Comparison of ENCODE assay signal across 32 mouse cellular contexts in the genomic region with DNA sequence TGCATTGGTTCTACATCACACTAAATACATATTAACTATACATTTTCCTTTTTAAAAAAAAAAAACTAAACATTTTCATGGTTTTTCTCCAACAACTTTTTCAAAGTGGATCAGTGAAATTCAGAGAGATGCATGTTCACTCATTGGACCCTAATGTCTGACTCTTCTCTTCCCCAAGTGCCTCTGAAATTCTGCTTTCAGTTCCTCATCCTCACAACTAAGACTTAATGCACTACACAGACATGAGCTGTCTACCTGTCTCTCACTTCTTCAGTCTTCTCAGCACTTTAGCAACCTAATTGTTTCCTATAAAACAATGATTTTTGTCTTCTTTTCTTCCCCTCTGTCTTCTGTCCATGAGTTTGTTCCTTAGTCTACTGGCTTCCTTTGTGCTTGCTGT. TPM values are rescaled to one million over a fixed set of nuclear protein-coding genes. Genes with fewer than 3 reads are reported as not detected.
DNase-seq lines count a peak whose midpoint lies in the region; ATAC-seq and TF ChIP-seq lines count a peak whose summit lies in the region.
"Had no signal": no experiment of that assay in that cellular context is flagged by ENCODE, and none has a peak within 500 bp of the region (broad histone marks: within the 10 kb centered on the region; RNA-seq: fewer than 3 reads in every experiment).

No protein-coding gene starts in this region.

- TF ChIP-seq POLR2A in heart, adult 2 months (IDR thresholded peaks at IDR 0.05; ENCODE audit: insufficient read depth, low read depth, low read length): no peak

- H3K9me3 ChIP-seq in megakaryocyte, embryonic 14.5 days: no peaks in the 10 kb centered on the region
- H3K9me3 ChIP-seq: embryonic facial prominence, embryonic 12.5 days; embryonic facial prominence, embryonic 15.5 days; forebrain, embryonic 12.5 days; heart, embryonic 10.5 days; heart, embryonic 13.5 days had no signal

- H3K36me3 ChIP-seq in heart, adult 2 months (ENCODE audit: control insufficient read depth, insufficient read depth, low read length): peaks cover 3% of the 10 kb centered on the region; the same call in 1 of the 2 replicates
- peaks cover 48% of the 10 kb centered on the region for H3K36me3 ChIP-seq in megakaryocyte, embryonic 14.5 days (replicated peaks; ENCODE audit: low read length)
- no peaks in the 10 kb centered on the region for H3K36me3 ChIP-seq in splenic B cell, adult 2 months (ENCODE audit: control insufficient read depth, insufficient read depth, low read length, poor library complexity, severe bottlenecking)
- H3K36me3 ChIP-seq: embryonic facial prominence, embryonic 12.5 days; embryonic facial prominence, embryonic 15.5 days; forebrain, embryonic 12.5 days; heart, embryonic 10.5 days; heart, embryonic 13.5 days had no signal

- peaks cover 3% of the 10 kb centered on the region for H3K4me1 ChIP-seq in heart, adult 2 months (ENCODE audit: control insufficient read depth, insufficient read depth, low read length)
- H3K4me1 ChIP-seq in megakaryocyte, embryonic 14.5 days: peaks cover 96% of the 10 kb centered on the region
- H3K4me1 ChIP-seq: embryonic facial prominence, embryonic 12.5 days; forebrain, embryonic 12.5 days had no signal

- DNase-seq in heart, adult 11 months: peak; percentile 35
- no peak for DNase-seq in heart, adult 2 months
- DNase-seq in splenic B cell, adult 2 months (ENCODE audit: low read depth, low spot score): peak; percentile 75
- no peak for DNase-seq in left cerebral cortex, adult 11 months (ENCODE audit: low spot score)
- no peak for DNase-seq in left cerebral cortex, adult 18-20 months (ENCODE audit: low spot score in 2 of 2)
- DNase-seq: adrenal gland, adult 8-10 months; adrenal gland, postnatal 25 days; cerebellum, adult 11-12 months; cerebellum, adult 8-10 months; cerebellum, postnatal 10 days; cerebellum, postnatal 36 days; gastrocnemius, postnatal 10 days; gastrocnemius, postnatal 36 days; heart, adult 18-20 months; heart, postnatal 14 days; heart, postnatal 4 days had no signal

- TF ChIP-seq EP300 in heart, adult 2 months (IDR thresholded peaks at IDR 0.05; ENCODE audit: insufficient read depth, low read depth, low read length): no peak

- intact Hi-C loops in heart, adult 2 months (cut with DNase I): no loop called here

- 0 out of 2 replicates have a peak, but pooled peaks have one; percentile 17 for ATAC-seq in common myeloid progenitor, adult 5-6 weeks (replicated peaks; ENCODE audit: low read depth, poor library complexity, severe bottlenecking)
- ATAC-seq in erythroid progenitor cell, adult 5-6 weeks (replicated peaks; ENCODE audit: low FRiP score, poor library complexity, severe bottlenecking): no peak
- ATAC-seq: activated CD4-positive, CD25-positive, alpha-beta regulatory T cell, adult 4 months; forebrain, embryonic 16.5 days; hindbrain, postnatal 0 days; inflammation-experienced regulatory T-cells, adult 6 months had no signal

- H3K27ac ChIP-seq in heart, adult 2 months: no peak overlapping the region
- H3K27ac ChIP-seq: embryonic facial prominence, embryonic 12.5 days; embryonic facial prominence, embryonic 15.5 days; forebrain, embryonic 12.5 days; heart, embryonic 10.5 days; heart, embryonic 13.5 days; hindbrain, embryonic 14.5 days; hindbrain, postnatal 0 days had no signal

- TF ChIP-seq CTCF in heart, adult 2 months (IDR thresholded peaks at IDR 0.05): no peak

- no peak overlapping the region for H3K9ac ChIP-seq in heart, adult 2 months (ENCODE audit: low read depth, low read length)
- H3K9ac ChIP-seq: embryonic facial prominence, embryonic 12.5 days; embryonic facial prominence, embryonic 15.5 days; forebrain, embryonic 12.5 days; heart, embryonic 13.5 days; hindbrain, embryonic 14.5 days had no signal

- no peaks in the 10 kb centered on the region for H3K79me2 ChIP-seq in heart, adult 2 months (replicated peaks; ENCODE audit: control insufficient read depth, insufficient read depth, low read length)

- no peak overlapping the region for H3K4me3 ChIP-seq in heart, adult 2 months
- H3K4me3 ChIP-seq in megakaryocyte, embryonic 14.5 days (replicated peaks): peak overlapping the region; percentile 88
- H3K4me3 ChIP-seq: embryonic facial prominence, embryonic 12.5 days; embryonic facial prominence, embryonic 15.5 days; forebrain, embryonic 12.5 days; heart, embryonic 10.5 days; heart, embryonic 13.5 days had no signal

- H3K27me3 ChIP-seq in heart, adult 2 months (ENCODE audit: control insufficient read depth, insufficient read depth, low read length): no peaks in the 10 kb centered on the region
- no peaks in the 10 kb centered on the region for H3K27me3 ChIP-seq in megakaryocyte, embryonic 14.5 days (replicated peaks)
- H3K27me3 ChIP-seq in splenic B cell, adult 2 months (ENCODE audit: control insufficient read depth, insufficient read depth, low read length, poor library complexity, severe bottlenecking): no peaks in the 10 kb centered on the region
- H3K27me3 ChIP-seq: embryonic facial prominence, embryonic 12.5 days; embryonic facial prominence, embryonic 15.5 days; forebrain, embryonic 12.5 days; heart, embryonic 13.5 days had no signal

RNA-seq across cellular contexts. Expression of a gene that starts 14.7 kb away (rescaled TPM):
- total RNA-seq in heart, adult 2 months (2021): under 1 TPM; 0.39 to 0.97 TPM
- polyA plus RNA-seq in heart, adult 2 months (2012; rRNA removed): 0.92 and 1.6 TPM in 2 replicates
- total RNA-seq in common myeloid progenitor, adult 5-6 weeks (2017): 0.58 and 0.91 TPM in 2 replicates
- not detected in 2 replicates for polyA plus RNA-seq in megakaryocyte, embryonic 14.5 days (2012; ENCODE audit: insufficient read depth, low replicate concordance)
- total RNA-seq in left cerebral cortex, adult 18-20 months (2021): 1 to 10 TPM; 7.6 to 8.2 TPM
- 1.3 and 4.3 TPM in 2 replicates for total RNA-seq in erythroid progenitor cell, adult 5-6 weeks (2015; ENCODE audit: low replicate concordance)
- total RNA-seq in erythroid progenitor cell, adult 5-6 weeks (2017; ENCODE audit: low replicate concordance): 1.4 and 2.3 TPM in 2 replicates
- total RNA-seq: MEL had no signal

RNA-seq across cellular contexts. Expression of a gene that starts 30.5 kb away (rescaled TPM):
- total RNA-seq in heart, adult 2 months (2021): not detected
- not detected in 2 replicates for polyA plus RNA-seq in heart, adult 2 months (2012; rRNA removed)
- 0.14 TPM in 1 of 2 replicates, not detected in the other for total RNA-seq in common myeloid progenitor, adult 5-6 weeks (2017)
- not detected in 2 replicates for polyA plus RNA-seq in megakaryocyte, embryonic 14.5 days (2012; ENCODE audit: insufficient read depth, low replicate concordance)
- total RNA-seq in left cerebral cortex, adult 18-20 months (2021): not detected
- not detected in 2 replicates for total RNA-seq in erythroid progenitor cell, adult 5-6 weeks (2015; ENCODE audit: low replicate concordance)
- total RNA-seq in erythroid progenitor cell, adult 5-6 weeks (2017; ENCODE audit: low replicate concordance): not detected in 2 replicates
- total RNA-seq: adrenal gland, adult 8-10 months; adrenal gland, postnatal 25 days; gastrocnemius, adult 18-20 months; gastrocnemius, postnatal 10 days; gastrocnemius, postnatal 36 days; heart, adult 18-20 months; heart, postnatal 14 days; heart, postnatal 4 days; hindbrain, postnatal 0 days; MEL had no signal
- polyA plus RNA-seq: activated CD4-positive, CD25-positive, alpha-beta regulatory T cell, adult 4 months; forebrain, embryonic 16.5 days; heart, embryonic 13.5 days; hindbrain, embryonic 11.5 days; hindbrain, embryonic 14.5 days; inflammation-experienced regulatory T-cells, adult 6 months had no signal

RNA-seq across cellular contexts. Expression of a gene that starts 37.3 kb away (rescaled TPM):
- 1 to 10 TPM; 2.0 to 6.4 TPM for total RNA-seq in heart, adult 2 months (2021)
- 4.1 and 5.2 TPM in 2 replicates for polyA plus RNA-seq in heart, adult 2 months (2012; rRNA removed)
- total RNA-seq in common myeloid progenitor, adult 5-6 weeks (2017): 0.15 TPM in 1 of 2 replicates, not detected in the other
- 1.6 TPM in 1 of 2 replicates, not detected in the other for polyA plus RNA-seq in megakaryocyte, embryonic 14.5 days (2012; ENCODE audit: insufficient read depth, low replicate concordance)
- total RNA-seq in left cerebral cortex, adult 18-20 months (2021): 10 to 100 TPM; 40.3 to 45.7 TPM
- 2.1 and 5.0 TPM in 2 replicates for total RNA-seq in erythroid progenitor cell, adult 5-6 weeks (2015; ENCODE audit: low replicate concordance)
- not detected in 2 replicates for total RNA-seq in erythroid progenitor cell, adult 5-6 weeks (2017; ENCODE audit: low replicate concordance)
- total RNA-seq: MEL had no signal

Comparison
In these comparisons a context has a peak if more than half of its experiments do, and no peak if none do; other contexts are left out.
1. DNase-seq: peak in heart, adult 11 months (single experiment) and splenic B cell, adult 2 months (single experiment); none in heart, adult 2 months (0 of 2), left cerebral cortex, adult 11 months (single experiment) and left cerebral cortex, adult 18-20 months (0 of 2).
2. RNA of a gene that starts 37.3 kb away (total RNA-seq): 40.3 to 45.7 TPM in left cerebral cortex, adult 18-20 months; 2.0 to 6.4 TPM in heart, adult 2 months, 2.1 to 5.0 TPM in erythroid progenitor cell, adult 5-6 weeks and 0.15 TPM in common myeloid progenitor, adult 5-6 weeks; every median in the first group is over 4 times any median in the second.